Mouse (Mus musculus) cerebellum, adult 18-20 months (tissue): Measurements from ENCODE around the gene Aqp9.
A peak's percentile ranks its signal among the peaks of the same experiment; 100 is the strongest.

Source experiments
- DNase-seq, 2 experiments: peaks; one replicate each; pipeline ENCODE4 v3.0.0; 2021

Gene Aqp9

DNA sequence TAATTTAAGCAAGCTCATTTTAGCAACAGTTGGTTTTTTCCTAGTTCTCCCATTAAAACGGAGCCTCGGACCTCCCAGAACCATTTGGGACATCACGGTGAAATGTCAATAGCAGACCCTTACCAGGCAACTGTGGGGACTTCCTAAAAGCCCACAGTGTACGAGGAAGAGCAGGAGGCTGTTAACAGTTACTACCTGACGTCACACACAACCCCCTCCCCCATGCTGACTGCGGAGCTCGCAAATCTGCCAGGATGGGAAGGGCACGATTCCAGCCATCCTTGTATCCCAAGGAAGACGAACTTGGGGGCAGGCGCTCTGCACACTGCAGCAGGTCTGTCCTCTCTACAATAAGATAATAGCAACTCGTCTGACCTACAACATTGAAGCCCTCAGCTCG, at the start of gene Aqp9:
TSS of gene Aqp9 (minus strand) at position 172 of the 400 bp plus-strand sequence.
- no peak for DNase-seq

DNA sequence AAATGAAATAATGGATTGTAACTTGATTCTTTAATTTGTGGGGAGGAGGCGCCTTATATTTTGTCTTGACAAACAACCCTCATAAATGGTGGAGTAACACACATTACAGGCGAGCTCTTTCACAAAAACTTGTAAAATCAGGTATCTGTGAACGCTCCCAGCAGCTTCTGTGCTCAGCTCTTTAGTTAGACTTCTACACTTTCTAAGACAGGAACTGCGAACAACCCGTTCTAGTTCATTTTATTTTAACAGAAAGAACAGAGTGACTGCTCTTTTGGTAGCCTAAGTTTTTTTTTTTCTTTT, 49.3 kb upstream of the Aqp9 start:
- DNase-seq = no peak

DNA sequence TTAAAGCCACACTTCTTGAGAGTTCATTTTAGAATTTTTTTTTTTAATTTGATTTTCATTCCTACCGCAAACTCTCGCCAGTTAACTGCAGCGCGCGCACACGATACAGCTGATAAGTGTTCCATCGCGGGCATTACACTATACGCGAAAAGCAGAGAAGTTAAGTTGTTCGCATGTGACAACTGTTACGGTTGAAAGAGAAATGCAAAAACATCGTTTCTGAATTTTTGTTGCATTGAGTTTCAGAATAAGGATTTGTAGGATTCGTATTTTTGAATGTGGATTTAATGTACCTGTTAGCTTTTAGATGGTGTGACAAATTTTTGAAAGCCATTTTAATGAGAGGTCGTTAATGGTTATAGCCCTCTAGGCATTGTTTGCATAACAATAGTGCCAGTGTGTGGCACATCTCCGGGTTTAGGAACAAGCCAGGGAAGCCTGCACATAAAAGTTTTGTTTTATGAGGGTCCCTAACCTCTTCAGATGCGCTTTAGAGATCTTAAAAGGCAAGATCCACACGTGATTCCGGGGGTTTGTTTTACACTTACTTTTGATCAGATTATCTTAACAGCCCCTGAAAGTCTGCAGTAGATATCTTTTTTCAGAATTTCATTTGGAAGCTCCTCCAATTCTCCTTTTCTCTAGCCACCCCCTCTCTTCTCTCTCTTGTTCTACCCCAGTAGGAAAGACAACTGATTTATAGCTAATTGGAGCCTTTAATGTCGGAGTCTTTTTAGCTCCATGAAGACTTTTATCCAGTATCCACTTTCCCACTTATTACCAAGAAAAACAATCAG, 48.7 kb upstream of the Aqp9 start:
- no peak for DNase-seq

DNA sequence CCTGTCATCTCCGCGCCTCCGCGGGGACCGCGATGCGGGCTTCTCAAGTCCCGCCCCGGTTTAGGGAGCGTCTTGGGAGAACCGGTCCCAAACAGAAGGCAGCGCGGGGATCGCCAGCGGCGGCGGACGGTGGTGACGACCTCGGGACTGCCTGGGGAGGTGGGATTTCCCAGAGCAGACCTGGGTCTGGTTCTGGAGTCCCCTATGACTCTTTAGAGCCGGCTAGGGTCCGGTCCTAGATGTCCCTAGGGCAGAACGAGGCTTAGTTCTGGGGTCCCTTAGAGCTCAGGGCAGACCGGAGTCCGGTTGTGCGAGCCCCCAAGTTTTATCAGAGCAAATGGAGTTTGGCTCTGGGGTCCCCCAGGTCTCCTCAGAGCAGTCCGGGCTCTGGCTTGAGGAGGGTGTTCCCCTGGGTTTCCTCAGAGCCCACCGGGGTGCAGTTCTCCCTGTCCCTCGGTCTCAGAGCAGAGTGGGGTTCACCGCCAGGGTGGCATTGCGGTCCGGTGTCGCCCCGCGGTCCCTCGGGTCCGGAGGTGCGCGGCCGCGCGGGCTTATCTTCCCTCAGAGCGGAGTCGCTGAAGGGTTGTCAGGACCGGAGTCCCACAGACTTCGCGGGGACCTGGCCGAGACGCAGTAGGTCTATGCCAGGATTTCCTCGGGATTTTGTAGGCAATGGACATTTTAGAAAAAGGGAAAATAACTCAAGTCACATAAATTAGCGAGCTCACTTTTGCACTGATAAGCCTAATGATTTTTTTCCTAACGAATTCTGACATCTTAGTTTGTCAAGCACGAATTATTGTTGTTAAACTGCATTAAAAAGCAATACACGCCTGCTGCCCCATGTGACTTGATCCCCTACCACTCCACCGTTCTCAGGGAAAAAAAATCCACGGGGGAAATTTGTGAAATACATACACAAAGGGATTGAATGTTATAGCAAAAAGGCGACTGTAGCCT, 47.8 kb upstream of the Aqp9 start:
- no peak for DNase-seq

GRCm38 (mm10) chr9:71215248-71216035, 47.0 kb upstream of the Aqp9 start, which contains the start of gene Aldh1a2:
Aldh1a2 (plus strand) TSS chr9:71215789.
- DNase-seq = peak; percentile 11 to 13

DNA sequence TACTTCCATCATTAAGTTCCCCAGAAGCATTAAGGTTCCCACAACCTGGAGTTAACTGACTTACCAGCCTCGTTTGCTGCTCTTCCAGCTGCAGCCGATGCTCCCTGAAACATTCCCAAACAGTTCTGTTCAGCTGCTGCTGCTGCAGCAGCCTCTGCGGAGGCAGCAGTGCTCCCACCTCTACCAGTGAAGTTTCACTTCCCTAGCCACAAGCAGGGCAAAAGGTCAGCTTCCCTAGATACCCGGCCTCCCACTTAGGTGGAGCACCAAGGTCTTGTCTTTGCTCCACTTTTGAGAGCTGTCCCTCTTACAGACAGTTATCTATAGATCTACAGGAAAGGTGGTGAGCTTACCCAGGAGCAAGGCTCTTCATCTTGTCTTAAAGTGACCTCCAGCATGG, 45.2 kb upstream of the Aqp9 start:
- no peak for DNase-seq

GRCm38 (mm10) chr9:71210870-71211269, 42.4 kb upstream of the Aqp9 start:
- DNase-seq = no peak

- DNase-seq = no peak
Observed at GRCm38 (mm10) chr9:71209299-71209698, 40.8 kb upstream of the Aqp9 start.

DNA sequence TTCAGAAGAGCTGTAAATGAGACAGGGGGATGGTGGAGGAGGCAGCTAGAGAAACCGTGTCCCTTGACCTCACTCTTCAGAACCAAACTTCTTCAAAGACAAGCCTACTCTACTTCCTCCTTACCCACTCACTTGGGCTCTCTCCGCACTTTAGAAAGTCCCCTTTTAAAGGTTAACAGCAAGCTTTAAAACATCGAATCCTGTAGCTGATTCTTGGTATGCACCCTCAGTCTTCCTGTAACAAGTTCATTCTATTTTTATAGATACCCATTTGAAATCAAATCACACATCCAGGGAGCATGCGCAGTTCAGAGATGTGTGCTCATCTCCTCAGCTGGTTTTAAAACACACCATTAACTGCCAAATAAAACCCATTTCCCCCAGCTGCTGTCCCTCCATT, 33.8 kb upstream of the Aqp9 start:
- DNase-seq = no peak

DNA sequence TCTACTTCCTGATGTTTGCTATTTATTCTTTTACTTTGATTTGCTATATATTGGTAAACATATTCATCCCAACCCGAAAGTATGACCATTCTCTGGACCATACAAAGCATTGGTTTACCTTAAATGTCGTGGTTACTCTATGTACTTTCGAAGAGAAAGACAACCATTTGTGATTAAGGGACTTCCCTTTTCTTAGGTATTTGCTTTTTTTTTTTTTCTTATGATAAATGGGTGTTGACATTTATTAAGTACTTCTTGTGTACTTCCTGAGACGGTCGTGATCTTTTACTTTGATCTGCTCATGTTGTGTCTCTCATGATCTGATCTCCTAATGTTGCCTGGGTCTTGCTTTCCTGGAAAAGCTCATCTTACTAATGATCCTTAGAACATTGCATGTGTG, 30.3 kb upstream of the Aqp9 start:
- DNase-seq = no peak

GRCm38 (mm10) chr9:71188647-71189415, 20.3 kb upstream of the Aqp9 start:
- peak; percentile 50 to 60 for DNase-seq

DNA sequence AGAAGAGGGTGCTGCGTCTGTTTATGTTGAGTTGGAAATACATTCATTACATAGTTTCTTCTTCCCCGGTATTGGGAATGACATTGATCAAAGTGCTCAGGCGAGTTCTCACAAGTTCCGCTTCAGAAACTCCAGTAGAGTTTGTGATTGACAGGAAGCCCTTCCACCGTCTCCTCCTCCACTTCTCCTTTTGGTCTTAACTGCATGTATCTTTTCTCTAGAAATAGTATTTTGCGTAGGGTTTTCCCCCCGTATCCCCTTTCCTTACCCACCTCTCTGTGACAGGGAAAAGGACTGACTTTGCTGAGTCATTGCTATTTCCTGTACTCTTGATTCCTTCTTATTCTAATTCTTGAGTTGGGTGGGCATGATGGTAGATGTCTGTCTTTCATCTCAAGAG, 18.9 kb upstream of the Aqp9 start:
- DNase-seq = no peak

DNA sequence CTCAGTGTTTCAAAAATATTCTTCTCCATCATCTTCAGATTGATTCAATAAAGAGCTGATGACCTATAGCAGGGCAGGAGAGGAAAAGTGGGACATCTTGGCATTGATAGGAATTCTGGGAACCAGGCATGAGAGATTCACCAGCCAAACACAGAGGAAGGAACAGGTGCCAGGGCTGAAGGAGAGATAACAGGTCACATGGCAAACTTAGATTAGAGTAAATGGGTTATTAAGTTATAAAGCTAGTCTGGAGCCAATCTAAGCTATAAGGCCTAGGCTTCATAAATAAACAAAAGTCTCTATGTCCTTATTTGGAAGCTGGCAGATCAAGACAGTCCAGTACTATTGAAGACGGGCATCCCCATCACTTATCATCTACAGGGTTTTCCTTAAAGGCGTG, 17.3 kb upstream of the Aqp9 start:
- DNase-seq = no peak

GRCm38 (mm10) chr9:71185285-71185684, 16.8 kb upstream of the Aqp9 start:
- DNase-seq = no peak

DNA sequence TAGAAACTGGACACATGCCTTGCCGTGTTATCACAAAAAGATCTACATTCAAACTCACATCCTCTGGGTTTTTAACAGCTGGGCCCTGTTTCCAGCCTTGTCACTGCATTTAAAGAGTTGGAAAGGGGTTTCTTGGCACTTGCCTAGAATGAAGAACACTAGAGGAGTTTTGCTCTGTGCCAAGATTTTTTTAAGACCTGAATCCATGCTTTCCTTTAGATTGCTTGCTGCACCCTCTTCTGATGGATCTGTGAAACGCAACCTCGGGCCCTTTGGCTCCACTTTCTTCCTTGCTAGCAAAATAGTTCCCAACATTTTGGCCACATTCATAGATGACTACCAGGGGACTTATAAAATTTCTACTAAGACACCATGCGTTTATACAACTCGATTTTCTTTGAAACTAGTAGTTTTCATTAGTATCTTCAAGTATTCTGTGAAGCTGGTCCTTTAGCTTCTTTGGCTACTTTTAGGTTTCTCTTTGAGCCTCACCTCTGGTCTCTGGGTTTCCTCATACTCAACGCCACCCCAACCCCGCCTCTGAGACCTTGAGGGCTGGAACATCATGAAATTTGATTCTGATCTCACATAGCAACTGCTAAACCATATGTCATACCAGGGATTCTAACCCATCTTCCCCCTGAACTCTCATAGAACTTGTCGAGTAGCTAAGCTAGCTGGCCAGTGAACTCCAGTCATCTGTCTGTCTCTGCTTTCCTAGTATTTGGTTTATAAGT, 11.7 kb upstream of the Aqp9 start:
- DNase-seq = no peak

GRCm38 (mm10) chr9:71179276-71179896, 10.9 kb upstream of the Aqp9 start:
- DNase-seq = no peak

DNA sequence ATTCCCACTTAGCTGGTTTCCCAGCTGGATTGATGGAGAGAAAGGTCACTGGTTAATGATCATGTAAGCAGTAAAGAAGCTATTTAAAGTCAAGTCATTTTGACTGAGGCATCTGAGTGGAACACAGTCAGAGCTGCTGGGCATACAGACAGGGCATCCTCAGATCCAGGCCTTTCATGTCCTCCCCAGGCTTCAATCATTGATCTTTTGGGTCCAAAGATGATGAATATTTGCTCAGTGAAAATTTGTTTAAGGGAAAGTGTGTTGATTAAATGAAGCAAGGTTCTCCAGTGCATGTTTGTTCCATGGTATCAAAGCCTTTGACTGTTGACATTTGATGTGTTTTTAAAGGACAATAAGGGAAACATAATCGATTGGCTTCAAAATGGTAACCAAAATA, 7.2 kb upstream of the Aqp9 start:
- no peak for DNase-seq

DNA sequence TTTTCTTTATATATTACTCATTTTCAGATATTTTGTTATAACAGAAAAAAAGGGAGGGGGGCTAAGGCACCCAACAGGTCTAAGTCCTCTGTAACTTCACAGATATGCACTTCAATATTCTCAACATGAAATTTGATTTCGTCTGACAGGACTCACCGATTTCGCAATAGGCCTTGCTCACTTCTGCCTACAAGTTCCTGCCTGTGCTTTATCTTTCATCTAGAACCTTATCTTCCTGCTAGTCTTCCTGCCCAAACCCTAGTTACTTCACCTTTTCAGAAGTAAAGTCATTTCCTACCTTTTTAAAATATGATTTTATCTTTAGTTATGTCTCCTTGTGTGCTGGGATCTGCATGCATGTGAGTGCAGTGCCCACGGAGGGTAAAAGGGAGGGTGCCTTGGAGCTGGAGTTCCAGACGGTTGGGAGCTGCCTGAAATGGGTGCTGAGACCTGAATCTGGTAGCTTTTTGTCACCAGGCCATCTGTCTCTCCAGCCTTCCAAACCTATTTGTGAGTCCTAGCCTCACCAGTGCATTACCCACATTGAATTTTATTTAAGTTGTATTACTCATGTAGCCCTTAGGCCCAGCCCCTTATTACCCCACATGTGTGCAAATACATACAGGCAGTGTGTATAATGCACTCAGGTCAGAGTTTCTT, 6.0 kb upstream of the Aqp9 start:
- DNase-seq = no peak

- no peak for DNase-seq
Observed at GRCm38 (mm10) chr9:71173533-71173932, 5.1 kb upstream of the Aqp9 start.

- DNase-seq = peak in 1 of 2 experiments; percentile 9
Observed at GRCm38 (mm10) chr9:71167473-71168215, 838 bp downstream of the Aqp9 start.
